Mouse (Mus musculus): ENCODE data around the gene Pml. TPM values are rescaled to one million over a fixed set of nuclear protein-coding genes. Genes with fewer than 3 reads are reported as not detected.

The Pml gene
- total RNA-seq, 2 experiments from 2014 or later: 5.2 to 7.5 TPM

DNA sequence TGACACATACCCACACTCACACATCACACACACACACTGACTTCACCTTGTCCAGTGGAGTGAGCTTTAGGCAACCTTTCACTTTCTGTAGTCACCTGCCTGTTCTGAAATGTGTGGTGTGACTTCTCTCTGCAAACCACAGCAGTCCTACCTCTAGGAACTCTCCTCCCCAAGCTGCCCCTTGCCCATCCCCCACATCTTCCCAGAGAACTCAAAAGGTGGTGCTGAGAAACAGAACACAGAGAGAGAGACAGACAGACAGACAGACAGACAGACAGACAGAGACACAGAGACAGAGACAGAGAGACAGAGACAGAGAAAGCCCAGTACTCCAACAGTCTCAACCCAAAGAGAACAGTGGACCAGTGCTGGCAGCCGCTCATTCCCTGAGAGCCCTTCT, 53.9 kb downstream of the Pml start:
- intact Hi-C loops (cut with DNase I; ENCODE audit: low total_unique reads): no loop called here

DNA sequence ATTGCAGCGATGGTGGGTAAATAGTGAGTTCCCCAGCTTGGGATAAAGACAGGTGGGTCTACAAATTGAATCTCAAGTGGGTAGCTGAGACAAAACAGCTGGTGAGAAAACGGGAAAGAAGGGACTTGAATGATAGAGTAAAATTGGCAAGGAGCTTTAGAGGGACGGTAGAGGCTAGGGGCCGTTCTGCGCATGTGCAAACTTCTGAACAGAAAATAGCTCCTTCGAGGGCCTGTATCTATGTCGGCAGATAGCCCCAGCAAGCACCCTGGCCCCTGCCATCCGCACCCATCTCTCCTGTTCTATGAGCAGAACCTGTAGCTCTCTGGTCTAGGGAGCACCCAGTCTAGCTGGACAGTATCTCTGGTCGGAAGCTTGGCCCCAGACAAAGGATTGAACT, 55.4 kb downstream of the Pml start:
- DNase-seq: no peak
- intact Hi-C loops (cut with DNase I; ENCODE audit: low total_unique reads): no loop called here

More for the DNA sequence above, 53.9 kb downstream of the Pml start:
- DNase-seq: no peak

DNA sequence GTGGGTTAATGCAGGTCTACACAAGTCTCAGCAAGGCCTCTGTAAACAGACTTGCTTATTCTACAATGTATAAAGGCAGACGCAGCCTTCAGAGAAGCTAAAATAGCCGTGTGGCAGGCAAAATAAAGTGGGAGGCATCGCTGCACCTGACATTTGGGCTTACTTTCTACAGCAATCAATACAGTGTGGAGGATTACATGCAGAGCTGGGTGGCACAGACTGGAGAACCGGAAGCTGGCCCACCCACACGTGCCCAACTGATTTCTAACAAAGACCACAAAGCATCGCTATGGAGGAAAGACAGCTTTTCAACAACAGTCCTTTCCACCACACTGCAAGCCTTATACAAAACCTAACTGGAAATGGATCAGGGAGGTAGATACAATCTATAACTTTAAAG, 65.1 kb downstream of the Pml start:
- no peak for DNase-seq
- intact Hi-C loops (cut with DNase I; ENCODE audit: low total_unique reads): no loop called here

DNA sequence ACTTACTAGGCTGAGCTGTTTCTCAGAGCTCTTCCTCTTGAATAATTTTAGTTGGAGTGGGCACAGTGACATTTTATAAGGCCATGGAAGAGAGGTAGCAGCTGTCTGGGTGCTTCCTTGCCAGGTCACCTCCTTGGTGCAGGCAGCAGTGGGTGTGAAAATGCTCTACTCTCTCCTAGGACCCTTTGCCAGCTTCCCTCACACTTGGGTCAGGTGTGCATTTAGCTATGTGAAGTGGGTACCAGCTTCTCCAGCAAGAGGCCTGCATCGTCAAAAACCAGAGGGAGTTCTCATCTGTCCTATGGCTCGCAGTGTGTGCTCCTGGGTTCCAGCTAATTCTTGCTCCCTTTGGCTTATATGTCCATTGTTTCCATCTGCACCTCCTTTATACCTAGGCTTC, 70.2 kb downstream of the Pml start:
- no peak for DNase-seq
- intact Hi-C loops (cut with DNase I; ENCODE audit: low total_unique reads): no loop called here

GRCm38 (mm10) chr9:58177165-58177564, 72.4 kb downstream of the Pml start:
- no peak for DNase-seq
- intact Hi-C loops (cut with DNase I; ENCODE audit: low total_unique reads): no loop called here

GRCm38 (mm10) chr9:58175745-58176487, 73.7 kb downstream of the Pml start:
- no peak for DNase-seq
- intact Hi-C loops (cut with DNase I; ENCODE audit: low total_unique reads): no loop called here

GRCm38 (mm10) chr9:58174818-58175251, 74.8 kb downstream of the Pml start:
- DNase-seq: no peak
- intact Hi-C loops (cut with DNase I; ENCODE audit: low total_unique reads): no loop called here

- DNase-seq: no peak
- intact Hi-C loops (cut with DNase I; ENCODE audit: low total_unique reads): no loop called here
These were observed 76.7 kb downstream of the Pml start for GRCm38 (mm10) chr9:58172863-58173262.

GRCm38 (mm10) chr9:58169426-58169825, 80.2 kb downstream of the Pml start:
- DNase-seq: no peak
- intact Hi-C loops (cut with DNase I; ENCODE audit: low total_unique reads): no loop called here

DNA sequence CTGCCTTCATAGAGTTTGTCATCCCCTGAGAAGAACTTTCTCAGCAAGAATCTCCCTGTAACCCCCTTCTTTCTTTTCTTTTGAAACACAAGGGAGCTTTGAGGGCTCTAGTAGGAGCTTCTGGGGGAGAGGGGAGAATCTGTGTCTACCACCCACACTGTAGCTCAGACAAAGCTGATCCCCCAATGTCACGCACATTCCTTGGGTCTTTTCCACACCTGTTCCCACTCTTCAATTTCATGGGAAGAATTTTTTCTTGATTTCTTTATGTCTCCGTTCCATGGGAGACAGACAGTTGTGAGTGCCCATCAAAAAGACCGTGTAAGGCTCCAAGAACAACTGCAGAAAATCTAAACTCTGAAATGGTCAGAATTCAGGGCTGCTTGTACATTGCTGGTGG, 80.7 kb downstream of the Pml start:
- intact Hi-C loops (cut with DNase I; ENCODE audit: low total_unique reads): no loop called here
- no peak for DNase-seq

Small RNA genes lying within 50 kb of the gene (microRNA-seq; reads per million reads assigned to microRNA genes)
- gene Mir6385: 0 reads per million in 2 experiments

Other genes starting within 250 kb of the Pml start
- gene Cyp11a1, start 243.4 kb downstream of the Pml start, total RNA-seq (2021): under 1 TPM in 1 of 2 experiments, not detected in 1; 0.98 TPM
- under 1 TPM; 0.16 to 0.29 TPM for gene Stra6, start 186.0 kb downstream of the Pml start, total RNA-seq (2021)
- not detected for gene Ccdc33, start 131.0 kb downstream of the Pml start, total RNA-seq (2021)
- gene Islr, start 45.5 kb downstream of the Pml start, total RNA-seq (2021): 10 to 100 TPM; 58.1 to 77.5 TPM
- 1 to 10 TPM; 3.1 to 5.8 TPM for gene Islr2, start 45.5 kb downstream of the Pml start, total RNA-seq (2021)
- 1 to 10 TPM; 7.0 to 8.7 TPM for gene Stoml1, start 3.4 kb upstream of the Pml start, total RNA-seq (2021)
- gene Loxl1, start 63.4 kb upstream of the Pml start, total RNA-seq (2021): 10 to 100 TPM; 29.2 to 46.7 TPM
- gene Tbc1d21, start 120.7 kb upstream of the Pml start, total RNA-seq (2021): not detected
- gene Insyn1, start 238.8 kb upstream of the Pml start, total RNA-seq (2021): 1 to 10 TPM; 6.4 to 7.1 TPM